Mouse (Mus musculus) lung, adult 2 months (tissue): Measurements from ENCODE around the gene Nek10. TPM values are rescaled to one million over a fixed set of nuclear protein-coding genes. Genes with fewer than 3 reads are reported as not detected.
A peak's percentile ranks its signal among the peaks of the same experiment; 100 is the strongest.

ENCODE experiments used
- DNase-seq: peaks from one replicate; pipeline ENCODE4 v3.0.0; 2022
- H3K4me1 ChIP-seq: fragments of 200-500 bp; 2 replicates; pipeline ENCODE4 v1.6.1; 2011; ENCODE audit warnings: low read length; ENCODE audit not compliant: control insufficient read depth, insufficient read depth
- H3K4me3 ChIP-seq: fragments of 200-500 bp; replicated peaks from 2 replicates; pipeline ENCODE3; 2011; ENCODE audit warnings: low read depth, mild to moderate bottlenecking, control low read depth, low read length; ENCODE audit errors: extremely low read depth
- CTCF ChIP-seq: fragments of 200-500 bp; IDR thresholded peaks from 2 replicates; pipeline ENCODE4 v1.5.1; 2011; ENCODE audit warnings: mild to moderate bottlenecking, low read length, control low read depth; ENCODE audit not compliant: insufficient read depth
- POLR2A ChIP-seq: fragments of 200-500 bp; IDR thresholded peaks from 2 replicates; pipeline ENCODE4 v1.6.1; 2011; ENCODE audit warnings: low read depth, mild to moderate bottlenecking, control low read depth, low read length, borderline replicate concordance; ENCODE audit errors: extremely low read depth
- WGBS: fragments of 180-500 bp; shearing (Covaris S2); methylation state at CpG from one replicate; pipeline ENCODE4 v1.1.7; 2018; 5-methylcytosine and 5-hydroxymethylcytosine counted together
- polyA plus RNA-seq: library from polyadenylated mRNA; depleted of rRNA; stranded (reverse); fragments of >200 nt; gene quantifications from 2 replicates; pipeline ENCODE4 v1.2.3, GENCODE M21; 2012

Nek10 gene
- polyA plus RNA-seq, 1 experiment: 0.36 TPM

GRCm38 (mm10) chr14:14832520-14833240 lies 29.5 kb downstream of the Nek10 start:
- H3K4me1 ChIP-seq: no peaks in the 10 kb centered on the region
- no peak for TF ChIP-seq POLR2A
- no peak for TF ChIP-seq CTCF
- no peak overlapping the region for H3K4me3 ChIP-seq
- peak; percentile 12 for DNase-seq
- WGBS: 60% methylated on average over 12 of the region's 12 CpGs

- TF ChIP-seq POLR2A (no peak), CTCF (no peak)
- DNase-seq: no peak
- no peak overlapping the region for H3K4me3 ChIP-seq
- no peaks in the 10 kb centered on the region for H3K4me1 ChIP-seq
- WGBS: 54% methylated on average over 1 of the region's 1 CpGs
Observed at GRCm38 (mm10) chr14:14833498-14833897, 30.3 kb downstream of the Nek10 start.

GRCm38 (mm10) chr14:14834266-14834665 lies 31.1 kb downstream of the Nek10 start:
- WGBS: 75% methylated on average over 2 of the region's 2 CpGs
- TF ChIP-seq CTCF: no peak
- H3K4me3 ChIP-seq: no peak overlapping the region
- DNase-seq: no peak
- no peaks in the 10 kb centered on the region for H3K4me1 ChIP-seq

- no peak overlapping the region for H3K4me3 ChIP-seq
- TF ChIP-seq POLR2A (no peak), CTCF (no peak)
- no peak for DNase-seq
- H3K4me1 ChIP-seq: no peaks in the 10 kb centered on the region
- WGBS: 64% methylated on average over 4 of the region's 4 CpGs
Observed at GRCm38 (mm10) chr14:14837627-14838026, 34.4 kb downstream of the Nek10 start.

- H3K4me1 ChIP-seq: no peaks in the 10 kb centered on the region
- DNase-seq: no peak
- no peak overlapping the region for H3K4me3 ChIP-seq
- 60% methylated on average over 1 of the region's 1 CpGs for WGBS
- no peak for TF ChIP-seq CTCF
- no peak for TF ChIP-seq POLR2A
Observed at GRCm38 (mm10) chr14:14838109-14838508, 34.9 kb downstream of the Nek10 start.

- no peak overlapping the region for H3K4me3 ChIP-seq
- DNase-seq: no peak
- TF ChIP-seq POLR2A (no peak), CTCF (no peak)
- 77% methylated on average over 8 of the region's 8 CpGs for WGBS
- H3K4me1 ChIP-seq: no peaks in the 10 kb centered on the region
Observed at GRCm38 (mm10) chr14:14842734-14843530, 39.7 kb downstream of the Nek10 start.

- no peak for DNase-seq
- TF ChIP-seq CTCF (no peak), POLR2A (no peak)
- Histone ChIP-seq H3K4me3 (no peak overlapping the region), H3K4me1 (no peaks in the 10 kb centered on the region)
- WGBS: 36% methylated on average over 3 of the region's 3 CpGs
Observed at GRCm38 (mm10) chr14:14852838-14853237, 49.6 kb downstream of the Nek10 start.

GRCm38 (mm10) chr14:14860331-14860730 lies 57.1 kb downstream of the Nek10 start:
- 58% methylated on average over 3 of the region's 3 CpGs for WGBS
- no peak for DNase-seq

GRCm38 (mm10) chr14:14863690-14864356 lies 60.6 kb downstream of the Nek10 start:
- peak; percentile 60 for DNase-seq
- WGBS: 20% methylated on average over 7 of the region's 7 CpGs
- no peak overlapping the region for H3K4me3 ChIP-seq

More at GRCm38 (mm10) chr14:14860331-14860730, 57.1 kb downstream of the Nek10 start:
- no peak for TF ChIP-seq CTCF
- no peak for TF ChIP-seq POLR2A
- Histone ChIP-seq H3K4me3 (no peak overlapping the region), H3K4me1 (peaks cover 3% of the 10 kb centered on the region)

More at GRCm38 (mm10) chr14:14863690-14864356, 60.6 kb downstream of the Nek10 start:
- H3K4me1 ChIP-seq: peaks cover 3% of the 10 kb centered on the region
- no peak for TF ChIP-seq POLR2A
- peak; percentile 82 for TF ChIP-seq CTCF
